Mouse (Mus musculus) embryonic fibroblast, embryonic 13.5 days (primary cell): ENCODE measurements around the gene Zfp282.

Experiments used
- CTCF ChIP-seq: IDR thresholded peaks from 2 replicates; pipeline ENCODE4 v1.5.1; 2011; ENCODE audit warnings: mild to moderate bottlenecking, control low read depth, low read length, moderate library complexity, borderline replicate concordance; ENCODE audit not compliant: insufficient read depth
- POLR2A ChIP-seq: IDR thresholded peaks from 2 replicates; pipeline ENCODE4 v1.6.1; 2011; ENCODE audit warnings: low read depth, mild to moderate bottlenecking, control low read depth, low read length, moderate library complexity

- TF ChIP-seq CTCF (no peak), POLR2A (no peak)
Measured at GRCm38 (mm10) chr6:47909007-47909406, 32.0 kb downstream of the Zfp282 start.
